Mouse (Mus musculus) gonadal fat pad, adult 2 months (tissue): ENCODE results near the gene Zfp488. TPM values are rescaled to one million over a fixed set of nuclear protein-coding genes. Genes with fewer than 3 reads are reported as not detected.

ENCODE experiments used
- DNase-seq: peaks from one replicate; pipeline ENCODE4 v3.0.0-alpha.2; 2012; ENCODE audit warnings: low read depth
- polyA plus RNA-seq: library from polyadenylated mRNA; depleted of rRNA; stranded (reverse); fragments of >200 nt; gene quantifications from 2 replicates; pipeline ENCODE4 v1.2.3, GENCODE M21; 2012; rRNA removed

Zfp488 gene
- polyA plus RNA-seq = 0.04 and 0.09 TPM in 2 replicates

DNA sequence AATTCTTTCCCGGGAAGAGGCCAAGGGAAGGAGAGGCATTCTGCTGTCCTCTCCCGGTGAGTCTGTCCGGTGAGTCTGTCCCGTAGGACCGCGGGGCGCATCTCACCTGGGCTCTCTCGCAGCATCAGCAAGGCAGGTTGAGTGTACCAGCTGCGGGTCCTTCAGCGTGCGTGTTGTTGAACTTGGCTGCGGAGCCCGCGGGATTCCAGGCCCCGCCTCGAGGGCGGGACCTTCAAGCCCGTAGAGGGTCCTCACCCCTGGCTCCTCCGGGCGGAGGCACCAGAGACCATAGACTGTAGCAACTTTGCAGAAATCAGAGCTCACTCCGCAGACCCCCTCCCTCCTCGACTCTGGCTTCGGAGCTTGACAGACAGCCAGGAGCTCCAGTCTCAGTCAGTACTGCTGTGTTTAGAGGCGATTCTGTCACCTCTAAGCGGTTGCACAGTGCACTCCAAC lies at the start of gene Zfp488:
Zfp488 (minus strand) TSS at position 161 of the 456 bp plus-strand sequence.
- DNase-seq = no peak

DNA sequence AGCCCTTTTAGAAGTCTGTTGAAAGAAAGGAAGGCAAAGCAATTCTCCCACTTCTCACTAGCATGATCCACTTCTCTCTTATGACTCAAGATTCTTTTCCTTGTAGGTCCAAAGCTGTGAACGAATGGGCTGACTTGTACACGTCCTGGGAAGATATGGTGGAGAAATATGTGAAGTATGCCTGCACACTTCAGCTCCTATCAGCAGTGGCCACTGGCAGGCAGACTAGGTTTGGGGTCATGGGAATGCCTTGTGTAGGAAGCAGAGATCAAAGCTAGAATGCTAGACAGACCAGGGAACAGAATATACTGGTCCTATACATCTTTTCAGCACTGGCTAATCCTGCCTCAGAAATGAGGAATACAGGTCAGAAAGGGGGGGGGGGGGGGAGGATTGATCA lies 48.1 kb upstream of the Zfp488 start:
- no peak for DNase-seq

DNA sequence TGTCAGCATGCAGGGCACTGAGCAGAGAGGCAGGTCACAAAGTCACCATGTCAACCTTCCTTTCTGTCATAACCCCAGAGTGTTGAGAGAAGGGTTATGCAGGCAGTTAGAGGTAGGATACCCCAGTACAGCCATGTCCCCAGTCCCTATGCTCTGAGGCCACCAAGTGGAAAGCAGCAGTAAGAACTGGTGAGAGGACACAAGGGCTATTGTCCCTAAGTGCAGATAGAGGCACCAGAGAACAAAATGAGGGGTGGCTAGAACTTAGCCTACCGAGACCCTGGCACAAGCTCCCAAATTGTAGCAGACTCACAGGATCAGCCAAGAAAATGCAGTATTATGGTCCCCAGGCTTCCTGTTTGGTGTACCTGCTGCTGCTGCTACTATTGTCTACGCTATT lies 38.4 kb upstream of the Zfp488 start:
- DNase-seq = no peak

DNA sequence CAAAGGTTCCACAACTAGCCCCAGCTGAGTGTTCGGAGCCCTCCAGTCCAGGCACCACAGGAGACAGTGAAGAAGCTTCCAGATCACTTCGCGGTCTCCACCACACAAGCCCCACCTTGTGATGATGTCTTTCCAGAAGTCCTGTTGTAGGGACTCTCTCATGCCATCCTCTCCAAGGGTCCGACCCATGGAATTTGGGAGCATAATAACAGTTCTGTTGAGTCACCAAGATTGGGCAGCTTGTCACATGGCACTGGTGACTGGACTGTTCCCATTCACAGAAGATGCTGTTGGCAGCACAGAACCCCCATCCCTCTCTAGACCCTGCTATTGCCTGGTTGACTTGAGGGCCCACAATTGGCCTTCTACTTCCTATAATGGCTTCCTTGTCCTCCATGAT lies 37.8 kb upstream of the Zfp488 start, which contains the start of gene Gm5460:
Gm5460 (plus strand) TSS at position 378 of the 400 bp plus-strand sequence.
- DNase-seq = no peak

DNA sequence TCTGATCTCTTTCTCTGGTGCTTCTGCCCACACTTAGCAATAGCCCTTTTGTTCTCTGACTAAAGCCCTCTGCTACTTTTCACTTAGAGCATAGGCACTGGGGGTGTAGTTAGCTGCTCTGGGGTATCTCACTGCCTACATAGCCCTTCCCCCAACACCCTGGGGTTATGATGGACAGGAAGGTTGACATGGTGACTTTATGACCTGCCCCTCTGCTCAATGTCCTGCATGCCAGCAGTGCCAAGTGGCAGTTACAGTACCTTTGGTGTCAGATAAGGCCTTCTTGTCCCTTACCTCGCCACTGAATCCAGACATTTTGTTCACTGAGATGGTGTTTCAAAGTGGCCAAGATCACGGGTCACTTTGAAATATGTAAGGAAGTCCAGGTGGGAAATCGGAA lies 36.5 kb upstream of the Zfp488 start, which contains the start of gene Gm30083:
Gm30083 (minus strand) TSS at position 120 of the 400 bp plus-strand sequence.
- DNase-seq = no peak

DNA sequence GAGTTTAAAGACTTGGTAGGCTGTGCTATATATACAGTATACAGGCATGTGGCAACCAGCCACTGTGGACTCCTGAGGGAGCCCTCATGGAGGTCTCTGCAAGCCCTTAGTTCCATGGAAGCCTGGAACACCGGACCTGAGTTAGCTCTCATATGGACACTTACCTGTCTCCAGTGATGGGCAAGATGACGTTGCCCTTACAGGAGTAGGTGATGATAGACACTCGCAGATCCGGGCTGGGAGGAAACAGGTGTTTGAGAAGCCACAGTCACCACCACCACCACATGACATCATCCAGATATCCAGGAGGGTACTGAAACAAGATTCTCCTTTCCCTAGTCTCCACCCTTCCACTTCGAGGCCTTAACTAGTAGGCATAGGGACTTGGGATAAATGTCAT lies 23.8 kb upstream of the Zfp488 start:
- no peak for DNase-seq

DNA sequence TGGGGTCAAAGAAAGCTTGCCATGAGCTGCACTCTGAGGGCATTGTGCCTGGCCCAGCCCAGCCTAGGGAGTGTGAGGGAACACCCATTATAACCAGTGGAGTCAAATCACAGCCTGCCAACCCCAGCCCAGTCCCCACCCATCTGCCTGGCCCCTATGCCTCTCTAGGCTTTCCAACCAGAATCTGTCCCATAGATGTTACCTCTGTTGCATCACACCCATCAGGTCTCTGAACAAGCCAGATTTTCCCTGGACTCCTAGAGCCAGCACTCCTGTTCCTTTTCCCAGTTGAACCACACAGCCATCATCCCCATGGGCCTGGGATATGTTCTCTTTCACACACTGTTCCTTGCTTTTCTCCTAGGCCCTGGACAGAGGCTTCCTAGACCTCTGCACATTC lies 22.9 kb upstream of the Zfp488 start:
- no peak for DNase-seq

DNA sequence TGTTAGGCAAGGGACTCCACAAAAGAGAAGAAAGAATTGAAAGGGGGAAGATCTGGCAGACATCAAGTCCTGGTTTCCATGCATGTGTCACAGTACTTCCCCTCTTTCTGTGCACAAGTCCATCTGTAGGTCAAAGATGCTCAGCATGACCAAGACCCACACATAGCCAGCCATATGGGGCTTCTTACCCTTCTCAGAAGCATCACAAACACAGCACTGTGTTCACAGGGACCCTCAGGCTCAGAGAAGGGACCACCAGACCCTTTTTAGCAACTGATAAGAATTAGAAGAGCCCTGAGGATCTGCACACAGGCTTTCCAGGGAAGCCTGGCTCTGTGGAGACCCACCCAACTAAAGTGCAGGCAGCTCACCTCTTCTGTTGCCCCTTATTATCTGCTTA lies 21.5 kb upstream of the Zfp488 start:
- DNase-seq = no peak

DNA sequence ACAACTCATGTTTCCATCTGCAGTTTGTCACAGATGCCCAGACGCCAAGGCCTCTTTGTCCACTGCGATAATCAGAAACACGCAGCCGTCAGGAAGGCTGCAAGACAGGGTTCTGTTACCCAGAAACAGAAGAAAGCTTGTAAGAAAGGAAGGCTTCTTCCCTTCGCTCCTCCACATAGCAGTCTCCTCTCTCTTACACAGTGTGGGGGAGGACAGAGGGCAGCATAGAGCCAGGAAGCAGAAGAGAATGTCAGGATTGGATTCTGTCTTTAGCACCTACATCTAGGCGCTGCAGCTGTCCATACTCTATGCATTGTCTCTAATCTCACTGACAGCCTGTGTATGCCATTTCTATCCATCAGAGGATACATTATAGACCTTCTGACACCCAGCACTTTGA lies 18.9 kb upstream of the Zfp488 start:
- DNase-seq = no peak

DNA sequence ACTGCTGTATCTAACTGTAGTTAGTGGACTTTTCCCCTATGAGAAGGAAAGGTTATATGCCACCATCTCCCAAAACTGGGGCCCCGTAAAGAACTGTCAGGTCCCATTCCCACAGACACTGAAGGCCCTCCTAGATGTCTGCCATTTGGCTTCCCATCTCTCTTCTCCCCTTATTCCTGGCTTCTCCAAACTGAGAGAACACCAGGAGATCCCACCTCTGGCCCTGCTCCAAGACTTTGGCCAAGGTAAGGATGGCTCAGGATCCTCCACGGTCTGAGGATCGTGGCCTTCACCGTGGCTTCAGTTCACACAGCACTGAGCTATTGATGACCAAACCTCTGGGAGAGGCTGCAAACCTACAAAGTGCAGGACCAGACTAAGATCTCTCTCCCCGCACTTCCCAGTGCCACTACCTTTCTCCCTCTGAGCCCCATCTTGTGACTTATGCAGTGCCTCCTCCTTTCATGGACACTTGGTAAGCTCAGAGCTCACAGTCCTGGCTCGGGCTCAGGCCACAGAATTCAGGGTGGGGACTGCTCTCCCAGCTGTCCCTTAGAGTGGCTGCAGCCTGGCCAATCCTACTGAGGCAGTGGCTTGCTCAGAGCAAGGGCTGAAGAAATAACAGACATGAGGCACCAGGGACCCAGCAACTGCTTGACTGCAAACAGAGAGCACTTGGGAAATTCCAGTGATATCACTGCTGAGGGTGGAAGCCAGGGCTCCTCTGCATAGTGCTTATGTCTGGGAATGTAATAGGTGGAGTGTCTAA lies 15.1 kb upstream of the Zfp488 start:
- no peak for DNase-seq

DNA sequence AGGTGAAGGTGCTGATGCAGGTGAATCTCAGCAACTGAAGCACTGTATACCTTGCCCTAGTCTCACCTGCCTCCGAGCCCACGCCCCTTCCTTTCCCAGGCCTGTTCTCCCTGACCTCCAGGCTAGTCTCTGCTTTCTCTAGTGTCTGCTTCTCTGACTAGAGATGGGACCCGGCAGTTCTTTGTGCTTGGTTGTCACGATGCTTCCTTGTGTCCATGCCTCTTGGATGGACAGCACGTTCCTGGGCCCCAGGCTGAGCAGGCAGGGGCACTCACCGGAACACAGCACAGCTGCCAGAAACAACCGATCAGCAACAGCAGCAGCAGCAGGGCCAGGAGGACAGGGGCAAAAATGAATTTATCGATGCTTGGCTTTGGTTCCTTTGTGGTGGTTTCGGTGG lies 14.5 kb upstream of the Zfp488 start:
- DNase-seq = no peak

DNA sequence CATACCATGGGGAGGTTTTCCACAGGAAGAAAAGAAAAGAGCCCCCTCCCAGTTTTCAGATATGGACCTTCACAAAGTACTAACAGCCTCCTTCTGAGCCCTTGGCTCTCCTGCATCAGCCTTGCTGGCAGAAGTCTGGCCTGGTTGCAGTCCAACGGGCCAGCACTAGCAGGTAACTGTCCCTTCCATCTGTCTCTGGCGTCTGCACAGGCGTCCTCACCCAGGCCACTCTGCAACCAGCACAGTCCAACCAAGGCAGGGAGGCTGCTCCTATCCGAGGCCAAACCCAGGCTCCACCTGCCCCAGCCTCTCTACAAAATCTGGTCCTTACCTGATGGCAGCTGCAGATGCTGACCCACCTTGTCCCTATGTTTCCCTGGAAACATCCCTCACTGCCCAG lies 13.4 kb upstream of the Zfp488 start:
- DNase-seq = no peak

DNA sequence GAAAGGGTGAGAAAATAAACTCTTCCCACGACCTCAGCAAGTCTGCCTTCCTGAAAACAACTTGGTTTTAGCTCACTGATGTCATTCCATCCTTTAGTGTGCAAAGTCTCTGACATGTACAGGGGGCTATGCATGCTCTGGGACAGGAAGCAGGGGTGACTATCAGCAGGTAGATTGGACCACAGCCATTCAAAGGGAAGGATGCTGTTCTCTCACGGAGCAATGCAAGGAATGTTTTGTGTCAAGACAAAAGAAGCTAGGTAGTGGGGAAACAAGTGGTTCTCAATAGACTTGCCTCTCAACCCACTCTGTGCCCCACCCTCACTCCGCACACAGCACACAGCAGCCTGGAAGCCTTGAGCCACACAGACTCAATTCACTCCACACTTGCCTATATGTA lies 10.6 kb upstream of the Zfp488 start:
- no peak for DNase-seq

DNA sequence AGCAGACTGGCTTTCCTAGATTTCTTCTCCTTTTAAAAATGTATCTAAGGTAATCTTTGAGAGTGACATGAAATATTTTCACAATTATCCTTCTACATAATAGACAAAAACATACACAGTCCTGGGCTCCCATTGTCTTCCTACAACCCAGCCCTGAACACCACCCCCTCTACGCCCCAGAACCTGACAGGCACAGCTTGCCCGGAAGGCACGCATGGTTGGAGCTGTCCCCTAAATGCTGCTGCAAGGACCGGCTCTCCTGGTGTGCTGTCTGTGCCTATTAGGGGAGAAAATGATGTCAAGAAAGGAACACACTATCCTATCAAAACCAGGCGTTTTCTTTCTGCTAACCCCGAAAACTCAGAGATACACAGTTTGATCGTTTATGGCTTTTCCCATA lies 816 bp downstream of the Zfp488 start:
- DNase-seq = no peak

DNA sequence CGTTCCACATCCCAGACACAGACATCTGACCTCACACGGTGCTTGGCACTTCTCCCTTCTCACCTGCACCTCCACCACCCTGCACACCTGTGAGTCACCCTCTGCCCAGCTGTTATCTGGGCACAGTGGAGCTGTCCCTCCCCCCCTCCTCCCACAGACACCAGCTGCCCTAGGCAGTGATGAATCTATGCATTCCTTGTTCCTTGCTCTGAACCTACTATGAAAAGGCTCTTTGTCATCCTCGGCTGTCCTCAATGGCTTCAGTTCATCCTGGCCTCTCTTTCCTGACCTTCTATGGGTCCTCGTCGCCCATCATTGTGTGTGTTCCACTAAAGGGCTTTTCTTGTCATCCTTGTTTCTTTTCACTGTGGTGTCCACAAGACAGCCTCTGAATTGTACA lies 3.8 kb downstream of the Zfp488 start:
- DNase-seq = peak; percentile 6

DNA sequence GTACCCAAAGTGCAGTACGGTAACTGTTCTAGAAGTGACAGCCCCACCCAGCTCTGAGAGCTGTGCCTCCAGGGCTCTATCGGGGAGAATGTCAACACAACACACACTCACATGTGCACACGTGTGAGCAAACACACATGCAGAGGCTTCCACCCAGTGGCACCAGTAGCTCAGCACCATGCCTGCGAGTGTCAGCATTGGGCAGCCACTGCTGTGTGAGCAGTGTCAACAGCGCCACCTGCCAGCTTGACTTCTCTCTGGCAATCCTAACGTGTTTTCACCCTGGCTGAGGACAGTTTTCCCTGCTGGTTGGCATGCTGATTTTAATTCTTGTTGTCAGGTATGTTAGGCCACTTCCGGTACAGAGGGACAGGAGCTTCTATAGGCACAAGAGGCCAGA lies 5.9 kb downstream of the Zfp488 start:
- no peak for DNase-seq

DNA sequence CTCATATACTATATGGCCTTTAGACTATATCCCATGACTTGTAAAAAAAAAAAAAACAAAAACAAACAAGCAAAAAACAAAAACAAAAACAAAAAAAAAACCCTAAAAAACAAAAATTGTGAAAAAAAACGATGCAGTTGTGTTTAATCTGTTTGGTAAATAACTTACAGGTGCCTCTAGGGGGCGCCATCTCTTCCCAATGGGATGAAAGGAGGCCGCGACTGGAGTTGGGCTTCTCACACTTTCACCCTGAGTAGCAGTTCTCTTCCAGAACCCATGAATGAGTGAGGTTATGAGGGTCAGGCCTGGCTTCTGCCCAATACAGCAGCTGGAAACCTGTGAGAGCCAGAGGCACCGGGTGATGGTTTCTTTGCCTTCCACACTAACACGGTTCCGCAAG lies 12.9 kb downstream of the Zfp488 start:
- DNase-seq = no peak

DNA sequence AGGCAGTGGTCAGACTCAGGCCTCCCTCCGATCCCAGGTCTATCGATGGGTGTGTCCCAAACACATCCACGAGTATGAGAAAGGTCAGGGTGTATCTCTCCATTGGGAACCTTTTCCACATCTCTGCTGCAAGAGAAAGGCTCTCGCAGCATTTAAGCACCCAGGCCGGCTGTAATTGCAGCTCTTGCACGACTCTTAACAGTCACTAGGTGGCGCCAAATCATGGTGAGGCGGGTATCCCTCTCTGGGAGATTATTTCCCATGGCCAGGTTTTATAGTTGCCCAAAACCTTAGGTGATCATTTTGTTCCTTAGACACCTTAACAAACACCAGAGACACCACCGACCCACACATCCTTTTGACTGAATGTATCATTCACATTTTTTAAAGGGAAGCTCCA lies 19.2 kb downstream of the Zfp488 start:
- DNase-seq = peak; percentile 4

DNA sequence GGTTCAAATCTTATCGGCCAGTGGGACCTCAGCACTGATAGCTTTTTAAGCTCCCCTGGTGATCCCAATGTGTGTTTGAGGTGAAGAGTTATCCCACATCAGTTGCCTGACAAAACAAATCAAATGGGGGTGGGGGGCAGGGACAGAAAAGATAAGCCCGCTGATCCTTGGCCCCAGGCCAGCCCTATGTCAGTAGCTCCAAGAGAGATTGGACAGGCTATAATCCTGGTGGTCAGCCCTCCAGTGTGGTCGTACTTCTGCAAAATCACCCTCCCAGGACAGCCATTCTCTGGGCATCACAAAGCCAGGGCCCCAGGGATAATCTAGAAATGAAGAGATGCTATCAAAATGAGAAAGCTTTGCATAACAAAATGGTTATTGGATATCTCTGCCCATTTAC lies 19.7 kb downstream of the Zfp488 start:
- DNase-seq = no peak

DNA sequence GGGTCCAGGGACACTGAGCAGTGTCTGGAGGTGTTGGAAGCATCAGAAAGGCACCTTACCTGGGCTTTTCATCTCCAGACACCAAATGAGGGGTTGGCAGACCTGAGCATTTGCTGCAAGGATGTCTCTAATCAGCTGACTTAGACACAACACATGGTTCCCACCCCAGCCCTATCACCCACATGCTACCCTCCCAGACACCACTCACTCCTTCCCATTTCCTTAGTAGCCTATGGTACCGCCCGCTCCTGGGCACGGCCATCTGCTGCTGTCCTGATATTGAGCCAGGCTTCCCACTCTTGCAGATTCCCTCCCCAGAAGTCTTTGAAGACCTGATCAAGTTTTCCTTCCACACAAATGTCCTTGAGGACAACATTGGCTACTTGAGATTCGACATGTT lies 20.4 kb downstream of the Zfp488 start:
- DNase-seq = no peak

DNA sequence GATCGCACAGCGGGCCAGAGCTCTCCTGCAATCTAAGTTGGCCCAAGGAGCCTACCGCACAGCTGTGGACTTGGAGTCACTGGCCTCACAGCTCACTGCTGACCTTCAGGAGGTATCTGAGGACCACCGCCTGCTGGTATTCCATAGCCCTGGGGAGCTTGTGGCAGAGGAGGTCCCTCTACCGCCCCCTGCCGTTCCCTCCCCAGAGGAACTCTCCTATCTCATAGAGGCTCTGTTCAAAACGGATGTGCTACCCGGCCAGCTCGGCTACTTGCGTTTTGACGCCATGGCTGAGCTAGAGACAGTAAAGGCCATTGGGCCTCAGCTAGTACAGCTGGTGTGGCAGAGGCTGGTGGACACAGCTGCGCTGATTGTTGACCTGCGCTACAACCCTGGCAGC lies 22.5 kb downstream of the Zfp488 start:
- no peak for DNase-seq

DNA sequence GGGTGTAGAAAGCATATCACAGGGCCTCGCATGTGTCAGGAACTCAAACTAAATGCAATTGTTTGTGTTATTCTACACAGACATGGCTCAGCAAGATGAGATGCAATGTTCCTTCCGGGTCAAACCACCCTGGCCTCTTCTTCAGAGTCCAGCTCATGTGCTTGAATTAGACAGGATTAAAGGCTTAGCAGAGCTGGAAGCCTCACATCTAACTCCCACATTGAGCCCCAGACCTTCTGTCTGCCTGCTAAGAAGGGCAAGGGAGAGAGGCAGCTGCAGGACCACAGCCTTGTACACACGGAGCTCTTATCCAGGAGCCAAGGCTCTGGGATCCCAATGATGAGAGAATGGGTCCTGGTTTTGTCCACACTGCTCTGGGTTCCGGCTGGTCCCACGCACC lies 24.8 kb downstream of the Zfp488 start, which contains the start of gene Rbp3:
Rbp3 (plus strand) TSS at position 243 of the 400 bp plus-strand sequence.
- no peak for DNase-seq

DNA sequence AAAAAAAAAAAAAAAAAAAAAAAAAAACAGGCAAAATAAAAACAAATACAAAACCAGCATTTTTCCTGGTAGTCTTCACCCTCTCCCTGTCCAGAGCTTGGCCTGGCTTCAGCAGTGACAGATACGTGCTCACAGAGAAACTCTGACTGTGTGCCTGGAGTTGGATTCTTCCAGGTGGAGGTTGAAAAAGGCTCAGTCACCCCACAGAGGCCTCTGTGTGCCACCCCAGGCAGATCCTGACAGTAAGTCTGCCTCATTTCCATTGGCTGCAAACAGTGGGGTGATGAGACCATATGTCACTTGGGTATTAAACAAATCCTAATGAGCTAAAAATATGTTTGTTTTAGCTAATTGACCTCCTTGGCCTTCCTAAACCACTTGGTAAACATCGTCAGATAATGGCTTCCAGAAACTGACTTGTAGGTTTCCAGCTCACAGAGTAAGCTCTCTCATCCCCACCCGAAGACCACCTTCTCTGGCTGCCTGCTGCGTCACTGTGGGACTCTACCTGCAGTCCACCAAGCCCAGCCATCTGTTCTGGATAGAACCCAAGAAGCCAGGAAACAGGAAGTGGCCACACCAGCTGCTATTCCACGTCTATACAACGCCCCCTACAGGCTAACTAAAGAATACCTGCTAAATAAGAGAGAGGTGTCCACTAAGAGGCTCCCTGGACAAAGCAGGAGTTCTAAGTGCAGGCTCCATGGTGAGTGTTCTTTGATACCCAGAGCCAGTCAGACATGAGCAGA lies 26.2 kb downstream of the Zfp488 start:
- DNase-seq = no peak
